Mouse (Mus musculus): Measurements from ENCODE around the gene Chtf18.

Chtf18 gene

GRCm38 (mm10) chr17:25735246-25735645 is 8.0 kb upstream of the Chtf18 start:
- DNase-seq (ENCODE audit: low spot score in 2 of 2) = no peak

DNA sequence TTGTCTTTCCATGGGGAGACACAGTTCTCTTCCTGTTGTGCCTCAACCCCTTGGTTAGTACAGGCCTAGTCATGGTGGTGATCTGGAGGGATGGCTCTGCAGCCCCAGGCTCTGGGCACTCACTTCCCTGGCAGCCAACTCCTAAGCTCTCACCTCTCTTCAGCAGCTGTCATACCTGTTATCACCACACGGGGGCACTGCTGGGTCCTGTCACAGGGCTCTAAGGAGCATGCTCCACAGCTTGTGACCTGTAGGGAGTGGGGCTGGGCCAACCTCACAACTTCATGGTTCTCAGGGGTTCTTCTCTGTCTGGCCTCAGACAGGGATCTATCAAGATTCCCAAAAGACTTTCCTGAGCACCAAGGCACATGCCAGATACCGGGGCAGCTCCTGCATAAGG is 4.9 kb upstream of the Chtf18 start:
- DNase-seq (ENCODE audit: low spot score in 2 of 2) = peak; percentile 70 to 76

DNA sequence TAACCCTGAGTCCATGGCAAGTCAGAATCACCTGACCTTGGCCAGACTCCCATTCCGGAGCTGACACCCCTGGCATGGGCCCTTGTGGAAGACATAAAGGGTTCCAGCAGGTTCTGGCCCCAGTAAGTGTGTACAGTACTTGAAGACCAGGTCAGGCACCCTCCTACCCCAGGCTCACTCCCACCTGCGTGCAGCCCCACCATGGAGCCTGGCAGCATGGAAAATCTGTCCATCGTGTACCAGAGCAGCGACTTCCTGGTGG is 721 bp upstream of the Chtf18 start:
- DNase-seq (ENCODE audit: low spot score in 2 of 2) = no peak

DNA sequence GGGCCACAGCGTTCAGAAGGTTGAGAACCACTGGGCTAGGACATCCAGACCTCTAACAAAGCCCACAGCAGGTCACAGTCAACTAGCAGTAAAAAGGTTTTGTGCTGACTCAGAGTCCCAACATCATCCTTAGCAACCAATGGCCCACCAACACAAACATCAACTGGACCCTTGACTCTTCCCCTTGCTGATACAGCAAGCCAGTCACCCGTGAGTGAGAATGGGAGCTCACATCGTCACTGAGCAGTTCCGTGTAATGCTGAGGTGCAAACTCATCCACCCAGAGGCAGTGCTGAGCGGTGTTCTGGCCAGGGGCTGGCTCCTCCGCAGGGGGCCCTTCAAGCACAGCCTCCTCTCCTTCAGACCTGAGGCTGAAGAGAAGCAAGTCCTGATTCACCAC is 2.0 kb downstream of the Chtf18 start:
- no peak for DNase-seq (ENCODE audit: low spot score in 2 of 2)

DNA sequence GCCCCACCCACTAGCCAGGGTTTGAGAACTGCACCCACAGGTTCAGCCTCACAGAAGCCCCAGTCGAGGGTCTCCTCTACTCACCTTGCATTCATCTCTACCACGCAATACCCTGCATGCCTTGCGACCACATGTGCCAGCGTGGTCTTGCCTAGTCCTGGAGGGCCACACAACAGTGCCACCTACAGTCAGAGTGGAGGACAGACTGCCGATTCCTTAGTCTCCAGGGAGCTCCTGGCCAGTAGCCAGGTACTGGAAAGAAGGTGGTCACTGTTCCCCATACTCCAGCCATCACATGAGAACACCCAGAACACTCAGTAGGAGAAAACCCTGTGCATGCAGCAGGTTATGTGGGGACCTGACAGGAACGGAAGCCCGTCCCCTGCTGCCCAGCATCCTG is 3.3 kb downstream of the Chtf18 start:
- DNase-seq (ENCODE audit: low spot score in 2 of 2) = no peak

DNA sequence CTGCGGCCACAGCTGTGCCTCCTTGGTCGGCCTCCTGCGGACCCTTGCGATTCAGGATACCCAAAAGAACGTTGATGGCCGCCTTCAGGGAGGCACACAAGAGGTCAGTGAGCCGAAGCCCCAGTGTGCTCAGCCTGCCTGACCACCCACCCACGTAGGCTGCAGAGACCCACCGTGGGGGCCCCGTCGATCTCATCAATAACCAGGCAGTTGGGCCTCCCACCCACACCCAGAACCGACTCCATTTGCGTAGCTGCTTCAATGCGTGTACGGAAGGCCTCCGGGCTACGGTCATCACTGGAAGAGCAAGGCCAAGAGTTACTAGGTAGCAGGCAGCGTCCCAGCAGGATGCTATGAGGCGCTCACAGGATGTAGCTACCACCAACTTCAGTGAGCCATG is 3.7 kb downstream of the Chtf18 start:
- DNase-seq (ENCODE audit: low spot score in 2 of 2) = no peak

GRCm38 (mm10) chr17:25721476-25721875 is 5.7 kb downstream of the Chtf18 start:
- DNase-seq (ENCODE audit: low spot score in 2 of 2) = no peak

DNA sequence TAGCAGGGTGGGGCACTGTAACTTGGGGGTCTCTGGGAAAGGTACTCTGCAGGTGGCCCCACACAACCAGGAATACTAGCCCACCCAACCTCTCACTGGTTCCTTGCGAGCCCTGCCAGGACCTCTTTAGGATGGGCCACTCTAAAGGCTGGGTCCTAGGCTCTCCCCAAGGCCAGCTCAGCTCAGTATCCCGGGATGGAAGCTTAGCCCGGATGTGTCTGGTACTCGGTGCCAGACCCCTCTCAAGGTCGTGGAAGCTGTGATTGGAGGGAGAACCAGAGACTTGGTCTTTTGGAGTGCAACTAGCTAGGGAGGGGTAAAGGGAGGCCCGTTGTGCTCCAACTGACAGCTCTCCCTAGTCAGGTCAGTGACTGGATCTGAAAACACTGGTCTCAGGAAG is 9.5 kb downstream of the Chtf18 start:
- DNase-seq (ENCODE audit: low spot score in 2 of 2) = no peak

GRCm38 (mm10) chr17:25716711-25717637 is 10.2 kb downstream of the Chtf18 start, which contains the start of gene Gng13:
Gene Gng13, plus strand, starts transcription at chr17:25717171.
- no peak for DNase-seq (ENCODE audit: low spot score in 2 of 2)

DNA sequence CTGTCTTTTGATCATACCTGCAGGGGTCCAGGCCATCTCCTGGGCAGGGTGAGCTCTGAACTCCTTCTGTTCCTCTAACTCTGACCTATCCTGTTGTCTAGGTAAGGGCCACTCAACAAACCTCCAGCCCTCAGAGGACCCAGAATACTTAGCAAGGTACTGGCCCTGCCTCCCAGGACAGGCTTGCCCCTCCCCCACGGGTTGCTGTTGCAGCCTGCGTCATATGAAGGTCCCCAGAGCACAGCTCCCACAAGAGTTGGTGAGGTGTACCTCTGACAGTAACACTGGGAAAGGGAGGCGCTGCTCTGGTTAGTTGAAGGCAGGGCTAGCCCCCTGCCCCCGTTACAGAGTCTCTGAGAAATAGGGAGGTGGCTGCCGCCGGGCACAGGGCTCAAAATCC is 11.1 kb downstream of the Chtf18 start:
- no peak for DNase-seq (ENCODE audit: low spot score in 2 of 2)

GRCm38 (mm10) chr17:25715627-25716026 is 11.6 kb downstream of the Chtf18 start:
- DNase-seq (ENCODE audit: low spot score in 2 of 2) = no peak

DNA sequence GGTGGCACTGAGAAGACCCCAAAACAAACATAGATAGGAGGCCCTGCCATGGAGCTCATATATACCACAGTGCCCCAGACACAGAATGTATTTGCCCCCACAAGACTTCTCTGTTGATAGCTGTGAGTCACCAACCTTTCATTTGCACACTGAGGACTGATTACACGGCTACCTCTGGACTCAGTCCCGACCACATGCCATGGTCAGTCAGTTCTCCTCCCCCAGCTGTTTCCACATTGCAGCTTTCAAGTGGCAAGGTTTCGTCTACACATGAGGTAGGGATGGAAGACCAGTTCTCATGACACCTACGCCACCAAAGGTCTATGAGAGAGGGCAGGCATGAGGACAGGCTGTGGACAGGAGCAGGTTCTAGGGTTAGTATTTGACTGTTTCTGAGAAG is 16.1 kb downstream of the Chtf18 start:
- DNase-seq (ENCODE audit: low spot score in 2 of 2) = no peak

DNA sequence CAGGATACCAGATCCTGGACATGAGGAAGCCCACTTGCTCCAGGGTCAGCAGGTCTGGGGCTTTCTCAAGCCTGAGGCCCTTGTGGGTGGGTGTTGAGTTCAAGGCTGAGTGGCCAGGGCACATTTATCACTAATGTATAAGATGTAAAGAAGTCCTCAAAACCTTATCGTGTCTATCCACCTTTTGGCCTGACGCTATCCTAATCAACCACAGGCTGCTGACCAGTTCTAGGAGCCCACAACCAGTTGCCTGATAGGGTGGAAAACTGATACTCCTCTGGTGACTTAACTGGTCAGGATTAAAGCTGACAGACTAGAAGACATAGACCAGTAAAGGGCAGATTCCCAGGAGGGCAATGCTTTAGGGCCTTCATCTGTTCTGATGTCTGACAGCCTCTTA is 17.2 kb downstream of the Chtf18 start:
- DNase-seq (ENCODE audit: low spot score in 2 of 2) = no peak

DNA sequence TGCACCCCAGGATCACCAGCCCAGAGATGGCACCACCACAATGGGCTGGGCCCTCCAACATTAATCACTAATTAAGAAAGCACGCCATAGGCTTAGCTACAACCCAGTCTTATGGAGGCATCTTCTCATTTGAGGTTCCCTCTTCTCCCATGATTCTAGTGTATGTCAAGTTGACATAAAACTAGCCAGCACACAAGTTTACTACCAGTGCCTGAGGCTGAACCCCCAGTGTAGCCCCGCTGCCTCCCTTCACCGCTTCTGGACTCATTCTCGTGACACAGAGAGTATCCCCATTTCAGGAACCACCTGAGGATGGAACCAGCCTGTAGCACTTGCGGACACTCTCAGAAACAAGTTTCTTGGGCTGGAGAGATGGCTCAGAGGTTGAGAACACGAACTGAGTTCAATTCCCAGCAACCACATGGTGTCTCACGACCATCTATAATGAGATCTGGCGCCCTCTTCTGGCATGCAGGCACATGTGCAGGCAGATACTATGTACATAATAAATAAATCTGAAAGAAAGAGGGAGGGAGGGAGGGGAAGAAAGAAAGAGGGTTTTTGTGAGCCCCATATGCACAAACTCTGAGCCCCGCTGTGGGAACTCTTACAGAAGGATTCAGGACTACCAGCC is 26.2 kb downstream of the Chtf18 start:
- no peak for DNase-seq (ENCODE audit: low spot score in 2 of 2)

GRCm38 (mm10) chr17:25698446-25698845 is 28.8 kb downstream of the Chtf18 start:
- DNase-seq (ENCODE audit: low spot score in 2 of 2) = peak; percentile 52 to 67

DNA sequence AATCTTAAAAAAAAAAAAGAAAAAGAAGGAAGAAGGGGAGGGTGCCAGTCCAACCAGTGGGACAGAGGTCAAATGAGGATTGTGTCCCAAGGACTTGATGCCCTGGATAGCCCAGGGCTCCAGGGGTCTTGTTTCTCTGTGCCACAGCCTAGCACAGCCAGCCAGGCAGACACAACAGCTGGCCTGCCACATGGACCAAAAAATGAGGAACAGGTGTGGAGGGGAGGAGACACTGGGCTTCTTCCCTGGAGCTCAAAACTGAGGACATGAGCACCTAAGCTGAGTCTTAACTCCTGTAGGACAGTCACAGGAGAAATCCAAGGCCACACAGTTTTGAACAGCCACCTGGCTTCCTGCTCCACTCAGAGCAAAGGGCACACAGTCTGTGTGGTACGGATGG is 31.0 kb downstream of the Chtf18 start:
- DNase-seq (ENCODE audit: low spot score in 2 of 2) = no peak

DNA sequence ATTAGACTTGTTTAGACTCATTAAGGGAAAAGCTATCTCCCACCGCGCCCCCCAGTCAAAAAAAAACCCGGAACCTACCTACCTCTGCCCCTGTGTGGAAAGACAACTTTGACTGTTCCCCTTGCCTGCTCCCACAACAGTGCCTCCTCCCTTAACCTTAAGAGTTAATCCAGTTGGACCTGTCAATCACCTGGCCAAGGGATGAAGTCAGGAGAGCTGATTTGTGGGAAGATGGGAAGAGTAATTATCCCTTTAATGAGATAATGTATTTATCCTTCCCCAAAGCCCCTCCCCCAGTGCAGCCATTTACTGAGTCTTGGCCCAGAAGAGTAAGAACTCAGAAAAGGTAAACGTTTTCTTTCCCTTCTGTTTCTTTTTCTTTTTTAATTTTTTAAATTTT is 38.3 kb downstream of the Chtf18 start:
- no peak for DNase-seq (ENCODE audit: low spot score in 2 of 2)

- no peak for DNase-seq (ENCODE audit: low spot score in 2 of 2)
Observed at GRCm38 (mm10) chr17:25686323-25686722, 40.9 kb downstream of the Chtf18 start.

- DNase-seq (ENCODE audit: low spot score in 2 of 2) = no peak
Observed at GRCm38 (mm10) chr17:25681636-25682035, 45.6 kb downstream of the Chtf18 start.

DNA sequence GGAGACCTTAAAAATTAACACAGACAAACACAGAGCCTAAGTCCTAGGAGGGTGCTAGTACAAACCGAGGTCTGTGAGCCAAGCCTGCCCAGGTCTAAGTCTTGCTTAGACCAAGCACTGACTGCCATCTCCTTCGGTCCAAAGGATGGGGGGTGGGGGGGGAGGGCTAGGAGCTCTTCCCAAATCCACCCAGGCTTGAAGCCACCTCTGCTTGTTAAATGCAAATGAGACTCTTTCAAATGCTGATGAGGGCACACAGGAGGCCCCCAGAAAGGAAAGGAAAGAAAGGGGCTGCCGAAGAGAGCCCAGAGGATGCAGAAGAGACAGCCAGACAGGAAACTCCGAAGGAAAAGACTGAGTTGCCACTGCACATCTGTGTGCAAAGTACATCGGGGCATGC is 47.4 kb downstream of the Chtf18 start:
- no peak for DNase-seq (ENCODE audit: low spot score in 2 of 2)

DNA sequence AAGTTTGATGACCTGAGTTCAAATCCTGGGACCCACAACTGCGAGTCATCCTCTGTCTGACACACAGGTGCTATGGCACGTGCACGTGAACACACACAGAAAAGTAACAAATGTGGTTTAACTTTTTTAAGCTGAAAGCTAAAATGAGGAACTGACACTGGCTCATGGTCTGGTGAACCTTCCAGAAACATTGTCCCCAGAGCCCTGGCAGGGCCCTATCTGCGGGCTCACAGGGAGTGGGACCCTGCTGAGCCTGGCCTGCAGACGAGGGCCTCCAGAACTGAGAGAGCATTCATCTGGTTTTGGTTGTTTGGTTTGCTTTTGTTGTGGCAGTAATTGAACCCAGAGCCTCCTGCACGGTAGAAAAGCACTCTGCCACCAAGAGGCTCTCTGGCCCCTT is 49.2 kb downstream of the Chtf18 start:
- no peak for DNase-seq (ENCODE audit: low spot score in 2 of 2)

DNA sequence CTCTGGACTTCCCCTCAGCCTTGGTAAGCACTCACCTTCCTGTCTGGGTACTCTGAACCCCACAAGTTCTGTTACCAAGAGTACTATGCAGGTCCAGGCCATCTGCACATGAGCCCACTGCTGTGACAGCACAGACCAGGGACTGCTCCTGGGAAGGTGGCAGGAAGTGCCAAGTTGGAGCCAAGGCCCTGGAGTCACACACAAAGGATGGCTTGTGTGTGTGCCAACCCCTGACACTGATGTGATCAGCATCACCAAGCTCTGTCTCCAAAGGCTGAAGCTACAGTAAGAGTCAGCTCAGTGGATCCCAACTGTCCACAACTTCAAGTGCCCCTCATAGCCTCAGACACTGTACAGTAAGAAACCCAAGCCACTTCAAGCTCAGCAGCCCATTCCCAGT is 54.2 kb downstream of the Chtf18 start:
- DNase-seq (ENCODE audit: low spot score in 2 of 2) = no peak
